Mouse (Mus musculus) cortical plate, adult 2 months (tissue): ENCODE measurements around the gene Frmd4a. TPM values are rescaled to one million over a fixed set of nuclear protein-coding genes. Genes with fewer than 3 reads are reported as not detected.

Experiments used
- H3K27ac ChIP-seq: fragments of 200-500 bp; 2 replicates; pipeline ENCODE4 v1.5.1; 2012; ENCODE audit warnings: low read length, control low read depth, inconsistent platforms; ENCODE audit not compliant: insufficient read depth
- H3K4me1 ChIP-seq: fragments of 200-500 bp; 2 replicates; pipeline ENCODE4 v1.6.1; 2011; ENCODE audit warnings: low read length; ENCODE audit not compliant: control insufficient read depth, insufficient read depth
- H3K4me3 ChIP-seq: fragments of 200-500 bp; 2 replicates; pipeline ENCODE4 v1.5.1; 2011; ENCODE audit warnings: mild to moderate bottlenecking, low read length, control low read depth; ENCODE audit not compliant: insufficient read depth
- CTCF ChIP-seq: fragments of 200-500 bp; IDR thresholded peaks from 2 replicates; pipeline ENCODE4 v1.5.1; 2011; ENCODE audit warnings: mild to moderate bottlenecking, control low read depth, low read length; ENCODE audit not compliant: insufficient read depth; ENCODE audit errors: extremely low read depth
- POLR2A ChIP-seq: fragments of 200-500 bp; IDR thresholded peaks from 2 replicates; pipeline ENCODE4 v1.6.1; 2011; ENCODE audit warnings: mild to moderate bottlenecking, low read length, control low read depth; ENCODE audit not compliant: insufficient read depth; ENCODE audit errors: extremely low read depth
- polyA plus RNA-seq: library from polyadenylated mRNA; depleted of rRNA; stranded (reverse); fragments of >200 nt; gene quantifications from 2 replicates; pipeline ENCODE4 v1.2.3, GENCODE M21; 2012

Frmd4a gene
- polyA plus RNA-seq, 1 experiment = 33.9 TPM

GRCm38 (mm10) chr2:4119678-4120458, 102.4 kb downstream of the Frmd4a start:
- TF ChIP-seq POLR2A (no peak), CTCF (no peak)
- H3K4me3 ChIP-seq = no peak overlapping the region
- no peak overlapping the region for H3K27ac ChIP-seq
- peaks cover 8% of the 10 kb centered on the region for H3K4me1 ChIP-seq

- H3K27ac ChIP-seq = no peak overlapping the region
- TF ChIP-seq CTCF = no peak
- H3K4me1 ChIP-seq = peaks cover 2% of the 10 kb centered on the region; the same call in 1 of the 2 replicates
- H3K4me3 ChIP-seq = no peak overlapping the region
These were observed 113.7 kb downstream of the Frmd4a start for GRCm38 (mm10) chr2:4131216-4131615.

GRCm38 (mm10) chr2:4137493-4137892, 120.0 kb downstream of the Frmd4a start:
- Histone ChIP-seq H3K4me1 (peaks cover 3% of the 10 kb centered on the region), H3K27ac (no peak overlapping the region), H3K4me3 (no peak overlapping the region)
- TF ChIP-seq POLR2A (no peak), CTCF (no peak)

- H3K4me1 ChIP-seq = peaks cover 6% of the 10 kb centered on the region
- TF ChIP-seq POLR2A = no peak
- TF ChIP-seq CTCF = no peak
- H3K27ac ChIP-seq = no peak overlapping the region
- no peak overlapping the region for H3K4me3 ChIP-seq
These were observed 124.9 kb downstream of the Frmd4a start for GRCm38 (mm10) chr2:4142221-4142950.

- peaks cover 6% of the 10 kb centered on the region for H3K4me1 ChIP-seq
- no peak overlapping the region for H3K27ac ChIP-seq
- H3K4me3 ChIP-seq = no peak overlapping the region
- TF ChIP-seq POLR2A = no peak
- TF ChIP-seq CTCF = no peak
These were observed 126.9 kb downstream of the Frmd4a start for GRCm38 (mm10) chr2:4144424-4144823.

GRCm38 (mm10) chr2:4152521-4153040, 135.1 kb downstream of the Frmd4a start:
- peak overlapping the region; percentile 37 for H3K4me3 ChIP-seq
- no peak for TF ChIP-seq POLR2A
- no peak for TF ChIP-seq CTCF
- H3K27ac ChIP-seq = peak overlapping the region; percentile 70
- H3K4me1 ChIP-seq = peaks cover 9% of the 10 kb centered on the region

GRCm38 (mm10) chr2:4153131-4153631, 135.7 kb downstream of the Frmd4a start:
- H3K4me1 ChIP-seq = peaks cover 9% of the 10 kb centered on the region
- peak; percentile 57; the same call in 1 of the 2 replicates for TF ChIP-seq POLR2A
- TF ChIP-seq CTCF = no peak
- H3K4me3 ChIP-seq = peak overlapping the region; percentile 37
- peak overlapping the region; percentile 70 for H3K27ac ChIP-seq

GRCm38 (mm10) chr2:4154036-4154653, 136.6 kb downstream of the Frmd4a start:
- peak overlapping the region; percentile 33 for H3K4me3 ChIP-seq

GRCm38 (mm10) chr2:4154654-4155047, 137.1 kb downstream of the Frmd4a start:
- TF ChIP-seq POLR2A (no peak), CTCF (no peak)
- peak overlapping the region; percentile 88 for H3K27ac ChIP-seq
- H3K4me3 ChIP-seq = peak overlapping the region; percentile 33
- H3K4me1 ChIP-seq = peaks cover 9% of the 10 kb centered on the region

More at GRCm38 (mm10) chr2:4154036-4154653, 136.6 kb downstream of the Frmd4a start:
- H3K27ac ChIP-seq = peak overlapping the region; percentile 88
- H3K4me1 ChIP-seq = peaks cover 9% of the 10 kb centered on the region
- TF ChIP-seq POLR2A (no peak), CTCF (no peak)

GRCm38 (mm10) chr2:4155406-4155805, 137.9 kb downstream of the Frmd4a start:
- Histone ChIP-seq H3K4me3 (no peak overlapping the region), H3K27ac (no peak overlapping the region), H3K4me1 (peaks cover 9% of the 10 kb centered on the region)
- TF ChIP-seq POLR2A (no peak), CTCF (no peak)
